Mouse (Mus musculus) megakaryocyte, embryonic 14.5 days (primary cell): ENCODE measurements around the gene Slc17a7. TPM values are rescaled to one million over a fixed set of nuclear protein-coding genes. Genes with fewer than 3 reads are reported as not detected.

Experiments
- H3K27me3 ChIP-seq: replicated peaks from 2 replicates; pipeline ENCODE3; 2012; ENCODE audit warnings: inconsistent platforms
- H3K36me3 ChIP-seq: replicated peaks from 2 replicates; pipeline ENCODE3; 2012; ENCODE audit warnings: low read length, inconsistent platforms, mixed read lengths
- H3K4me1 ChIP-seq: 2 replicates; pipeline ENCODE4 v1.6.1; 2012; ENCODE audit warnings: inconsistent platforms
- H3K4me3 ChIP-seq: replicated peaks from 2 replicates; pipeline ENCODE3; 2012; ENCODE audit warnings: moderate library complexity, mild to moderate bottlenecking, inconsistent platforms
- H3K9me3 ChIP-seq: 2 replicates; pipeline ENCODE4 v1.6.1; 2012; ENCODE audit warnings: inconsistent platforms
- FLI1 ChIP-seq: IDR thresholded peaks from 2 replicates; pipeline ENCODE4 v1.6.1; 2012; ENCODE audit warnings: low read length, inconsistent platforms, mixed read lengths
- GATA1 ChIP-seq: IDR thresholded peaks from 3 replicates; pipeline ENCODE4 v1.6.1; 2012; ENCODE audit warnings: mixed read lengths, low read length, inconsistent platforms, borderline replicate concordance
- polyA plus RNA-seq: library from polyadenylated mRNA; stranded (reverse); fragments of >175 nt; gene quantifications from 2 replicates; pipeline ENCODE4 v1.2.3, GENCODE M21; 2012; ENCODE audit warnings: low replicate concordance; ENCODE audit not compliant: insufficient read depth

Slc17a7 gene
- polyA plus RNA-seq, 1 experiment: 0.06 TPM

- H3K4me1 ChIP-seq: peaks cover 74% of the 10 kb centered on the region
Measured at GRCm38 (mm10) chr7:45139904-45140723, 23.6 kb upstream of the Slc17a7 start.

GRCm38 (mm10) chr7:45141319-45141718 is 22.4 kb upstream of the Slc17a7 start:
- Histone ChIP-seq H3K9me3 (peaks cover 5% of the 10 kb centered on the region; the same call in 1 of the 2 replicates), H3K4me3 (no peak overlapping the region), H3K36me3 (peaks cover 61% of the 10 kb centered on the region), H3K4me1 (peaks cover 71% of the 10 kb centered on the region), H3K27me3 (peaks cover 41% of the 10 kb centered on the region)
- no peak for TF ChIP-seq FLI1
- TF ChIP-seq GATA1: no peak

More at GRCm38 (mm10) chr7:45139904-45140723, 23.6 kb upstream of the Slc17a7 start:
- H3K9me3 ChIP-seq: peaks cover 5% of the 10 kb centered on the region; the same call in 1 of the 2 replicates
- H3K36me3 ChIP-seq: peaks cover 49% of the 10 kb centered on the region
- peaks cover 32% of the 10 kb centered on the region for H3K27me3 ChIP-seq
- TF ChIP-seq GATA1 (no peak), FLI1 (no peak)
- no peak overlapping the region for H3K4me3 ChIP-seq

- no peak overlapping the region for H3K4me3 ChIP-seq
- H3K36me3 ChIP-seq: peaks cover 67% of the 10 kb centered on the region
- H3K4me1 ChIP-seq: peaks cover 65% of the 10 kb centered on the region
- peaks cover 41% of the 10 kb centered on the region for H3K27me3 ChIP-seq
- no peak for TF ChIP-seq GATA1
- TF ChIP-seq FLI1: no peak
- peaks cover 5% of the 10 kb centered on the region; the same call in 1 of the 2 replicates for H3K9me3 ChIP-seq
Measured at GRCm38 (mm10) chr7:45141914-45142313, 21.8 kb upstream of the Slc17a7 start.

GRCm38 (mm10) chr7:45144368-45145174 is 19.2 kb upstream of the Slc17a7 start:
- Histone ChIP-seq H3K36me3 (peaks cover 92% of the 10 kb centered on the region), H3K9me3 (peaks cover 4% of the 10 kb centered on the region; the same call in 1 of the 2 replicates)
- TF ChIP-seq GATA1 (no peak), FLI1 (no peak)

GRCm38 (mm10) chr7:45145460-45145859 is 18.3 kb upstream of the Slc17a7 start:
- peaks cover 85% of the 10 kb centered on the region for H3K36me3 ChIP-seq
- no peak for TF ChIP-seq FLI1
- TF ChIP-seq GATA1: no peak
- peaks cover 33% of the 10 kb centered on the region for H3K27me3 ChIP-seq
- H3K4me3 ChIP-seq: no peak overlapping the region
- no peaks in the 10 kb centered on the region for H3K9me3 ChIP-seq
- peaks cover 46% of the 10 kb centered on the region for H3K4me1 ChIP-seq

More at GRCm38 (mm10) chr7:45144368-45145174, 19.2 kb upstream of the Slc17a7 start:
- Histone ChIP-seq H3K27me3 (peaks cover 37% of the 10 kb centered on the region), H3K4me3 (no peak overlapping the region), H3K4me1 (peaks cover 50% of the 10 kb centered on the region)

GRCm38 (mm10) chr7:45147267-45147666 is 16.5 kb upstream of the Slc17a7 start:
- peaks cover 76% of the 10 kb centered on the region for H3K36me3 ChIP-seq
- H3K9me3 ChIP-seq: no peaks in the 10 kb centered on the region
- TF ChIP-seq GATA1 (no peak), FLI1 (no peak)
- H3K4me3 ChIP-seq: no peak overlapping the region
- peaks cover 38% of the 10 kb centered on the region for H3K4me1 ChIP-seq
- H3K27me3 ChIP-seq: peaks cover 29% of the 10 kb centered on the region

GRCm38 (mm10) chr7:45147899-45148298 is 15.8 kb upstream of the Slc17a7 start:
- Histone ChIP-seq H3K36me3 (peaks cover 70% of the 10 kb centered on the region), H3K4me3 (no peak overlapping the region), H3K27me3 (peaks cover 23% of the 10 kb centered on the region), H3K4me1 (peaks cover 32% of the 10 kb centered on the region), H3K9me3 (no peaks in the 10 kb centered on the region)
- TF ChIP-seq FLI1: no peak
- TF ChIP-seq GATA1: no peak

- TF ChIP-seq GATA1 (no peak), FLI1 (no peak)
- H3K27me3 ChIP-seq: peaks cover 19% of the 10 kb centered on the region
- H3K4me3 ChIP-seq: no peak overlapping the region
- H3K9me3 ChIP-seq: no peaks in the 10 kb centered on the region
- peaks cover 33% of the 10 kb centered on the region for H3K4me1 ChIP-seq
- H3K36me3 ChIP-seq: peaks cover 63% of the 10 kb centered on the region
Measured at GRCm38 (mm10) chr7:45148534-45149098, 15.1 kb upstream of the Slc17a7 start.

GRCm38 (mm10) chr7:45149545-45149944 is 14.2 kb upstream of the Slc17a7 start:
- peaks cover 54% of the 10 kb centered on the region for H3K36me3 ChIP-seq
- no peak overlapping the region for H3K4me3 ChIP-seq
- peaks cover 15% of the 10 kb centered on the region for H3K27me3 ChIP-seq
- no peaks in the 10 kb centered on the region for H3K9me3 ChIP-seq
- TF ChIP-seq GATA1: no peak
- TF ChIP-seq FLI1: no peak
- H3K4me1 ChIP-seq: peaks cover 35% of the 10 kb centered on the region

GRCm38 (mm10) chr7:45150321-45150720 is 13.4 kb upstream of the Slc17a7 start:
- H3K36me3 ChIP-seq: peaks cover 46% of the 10 kb centered on the region
- H3K4me1 ChIP-seq: peaks cover 42% of the 10 kb centered on the region
- H3K27me3 ChIP-seq: peaks cover 12% of the 10 kb centered on the region
- H3K9me3 ChIP-seq: no peaks in the 10 kb centered on the region
- no peak overlapping the region for H3K4me3 ChIP-seq
- TF ChIP-seq GATA1 (no peak), FLI1 (no peak)
